In genomic region chr7:24399256-24400081, GRCm38 (mm10) we compare ENCODE assay signal across 8 mouse cellular contexts. TPM values are rescaled to one million over a fixed set of nuclear protein-coding genes. Genes with fewer than 3 reads are reported as not detected.
A peak's percentile ranks its signal among the peaks of the same experiment; 100 is the strongest.
DNase-seq lines count a peak whose midpoint lies in the region; ATAC-seq and TF ChIP-seq lines count a peak whose summit lies in the region.

Smg9 (plus strand) TSS chr7:24399619.

- peak within 1 kb of the TSS; percentile 58 for H3K4me3 ChIP-seq in cortical plate, adult 2 months (ENCODE audit: insufficient read depth, low read length)

- DNase-seq in gastrocnemius, adult 8-10 months (ENCODE audit: low spot score in 2 of 2) = peak; percentile 94 to 96
- peak; percentile 100 for DNase-seq in induced T-regulatory cell, adult 2 months (ENCODE audit: low read depth)
- DNase-seq in left cerebral cortex, adult 9 months (ENCODE audit: low spot score in 2 of 2) = peak; percentile 94 to 97
- peak; percentile 96 for DNase-seq in right cerebral cortex, postnatal 14 days
- DNase-seq in urinary bladder, postnatal 36 days (ENCODE audit: low spot score in 2 of 2) = peak; percentile 92 to 98

- no peaks in the 10 kb centered on the region for H3K4me1 ChIP-seq in cortical plate, adult 2 months (ENCODE audit: control insufficient read depth, insufficient read depth, low read length)

- peak; percentile 88 for ATAC-seq in activated CD4-positive, CD25-positive, alpha-beta regulatory T cell, adult 4 months
- ATAC-seq in megakaryocyte progenitor cell, adult 5-6 weeks (replicated peaks; ENCODE audit: poor library complexity) = peak; percentile 75

- TF ChIP-seq CTCF in cortical plate, adult 2 months (IDR thresholded peaks at IDR 0.05; ENCODE audit: extremely low read depth, insufficient read depth, low read length) = no peak

- H3K27ac ChIP-seq in cortical plate, adult 2 months (ENCODE audit: insufficient read depth, low read length) = peak within 1 kb of the TSS; percentile 88

- peak; percentile 82 for TF ChIP-seq POLR2A in cortical plate, adult 2 months (IDR thresholded peaks at IDR 0.05; ENCODE audit: extremely low read depth, insufficient read depth, low read length)

RNA-seq across cellular contexts. Expression of gene Smg9, which starts in this region (rescaled TPM):
- 10 to 100 TPM; 24.1 to 31.0 TPM for polyA plus RNA-seq in activated CD4-positive, CD25-positive, alpha-beta regulatory T cell, adult 4 months (2017; shearing (Covaris generic))
- 81.7 and 84.5 TPM in 2 replicates for polyA plus RNA-seq in cortical plate, adult 2 months (2012; rRNA removed)
- total RNA-seq in gastrocnemius, adult 8-10 months (2022) = 10 to 100 TPM in 2 of 4 experiments, 1 to 10 TPM in 2; 8.8 to 10.4 (median 9.9) TPM
- 10.8 and 18.1 TPM in 2 replicates for total RNA-seq in megakaryocyte progenitor cell, adult 5-6 weeks (2015)
- total RNA-seq in megakaryocyte progenitor cell, adult 5-6 weeks (2017) = 16.0 and 20.8 TPM in 2 replicates

Comparison
In these comparisons a context has a peak if more than half of its experiments do, and no peak if none do; other contexts are left out.
1. Peak in every context shown above with its lines: DNase-seq, ATAC-seq, H3K4me3 ChIP-seq and H3K27ac ChIP-seq.